Mouse (Mus musculus) hindbrain, embryonic 13.5 days (tissue): ENCODE results near the gene Hoxa6. TPM values are rescaled to one million over a fixed set of nuclear protein-coding genes. Genes with fewer than 3 reads are reported as not detected.

Experiments used
- ATAC-seq: fragments of 200-750 bp; cut with Nextera tagmentation; 2 replicates; pipeline ENCODE4 v1.8.0; 2017; ENCODE audit warnings: moderate TSS enrichment; ENCODE audit not compliant: low FRiP score
- H3K27ac ChIP-seq: fragments of 300-500 bp; sonication (generic); 2 replicates; pipeline ENCODE4 v1.5.1; 2015; ENCODE audit warnings: inconsistent platforms, mild to moderate bottlenecking, moderate library complexity
- H3K27me3 ChIP-seq: fragments of 300-500 bp; sonication (generic); 2 replicates; pipeline ENCODE4 v1.6.1; 2015; ENCODE audit warnings: mild to moderate bottlenecking, inconsistent platforms
- H3K36me3 ChIP-seq: fragments of 300-500 bp; sonication (generic); 2 replicates; pipeline ENCODE4 v1.6.1; 2015; ENCODE audit warnings: mild to moderate bottlenecking, inconsistent platforms
- H3K4me1 ChIP-seq: fragments of 300-500 bp; sonication (generic); replicated peaks from 2 replicates; pipeline ENCODE4 v1.6.1; 2015; ENCODE audit warnings: inconsistent platforms
- H3K4me2 ChIP-seq: fragments of 300-500 bp; sonication (generic); 2 replicates; pipeline ENCODE4 v1.6.1; 2015; ENCODE audit warnings: inconsistent platforms, mild to moderate bottlenecking, moderate library complexity
- H3K4me3 ChIP-seq: fragments of 300-500 bp; sonication (generic); 2 replicates; pipeline ENCODE4 v1.5.1; 2015; ENCODE audit warnings: mild to moderate bottlenecking, inconsistent platforms
- H3K9ac ChIP-seq: fragments of 300-500 bp; sonication (generic); 2 replicates; pipeline ENCODE4 v1.6.1; 2015; ENCODE audit warnings: mild to moderate bottlenecking, inconsistent platforms
- H3K9me3 ChIP-seq: fragments of 300-500 bp; sonication (generic); 2 replicates; pipeline ENCODE4 v1.6.1; 2016; ENCODE audit warnings: inconsistent platforms
- WGBS: fragments of 180-500 bp; shearing (Covaris S2); methylation state at CpG from one replicate; pipeline ENCODE4 v1.1.7; 2015; 5-methylcytosine and 5-hydroxymethylcytosine counted together
- polyA plus RNA-seq: library from polyadenylated mRNA; unstranded; fragments of >200 nt; fragmentation: Nextera tagmentation; extraction: Ambion mirVana; gene quantifications from 2 replicates; pipeline ENCODE4 v1.2.1, GENCODE M21; 2015

Hoxa6 gene
- polyA plus RNA-seq, 1 experiment from 2014 or later = 28.0 TPM

- H3K27me3 ChIP-seq = peaks cover 98% of the 10 kb centered on the region
- H3K4me3 ChIP-seq = no peak overlapping the region
- WGBS = 4% methylated on average over 7 of the region's 7 CpGs
- H3K4me1 ChIP-seq = 0 out of 2 replicates have a peak, but pooled peaks cover 5% of the 10 kb centered on the region
- no peak overlapping the region for H3K27ac ChIP-seq
- H3K36me3 ChIP-seq = no peaks in the 10 kb centered on the region
- H3K9ac ChIP-seq = no peak overlapping the region
- no peak for ATAC-seq
- no peaks in the 10 kb centered on the region for H3K9me3 ChIP-seq
- H3K4me2 ChIP-seq = no peak overlapping the region
Observed at GRCm38 (mm10) chr6:52238155-52238545, 29.6 kb upstream of the Hoxa6 start.

GRCm38 (mm10) chr6:52237346-52238154 lies 29.0 kb upstream of the Hoxa6 start:
- WGBS = 11% methylated on average over 10 of the region's 10 CpGs
- Histone ChIP-seq H3K27ac (no peak overlapping the region), H3K9ac (no peak overlapping the region)

GRCm38 (mm10) chr6:52236806-52237205 lies 28.3 kb upstream of the Hoxa6 start:
- no peaks in the 10 kb centered on the region for H3K36me3 ChIP-seq
- no peaks in the 10 kb centered on the region for H3K9me3 ChIP-seq
- H3K4me2 ChIP-seq = no peak overlapping the region
- H3K27me3 ChIP-seq = peaks cover 98% of the 10 kb centered on the region
- 0 out of 2 replicates have a peak, but pooled peaks cover 5% of the 10 kb centered on the region for H3K4me1 ChIP-seq
- WGBS = 9% methylated on average over 3 of the region's 3 CpGs
- no peak overlapping the region for H3K4me3 ChIP-seq
- no peak overlapping the region for H3K9ac ChIP-seq
- no peak for ATAC-seq
- H3K27ac ChIP-seq = no peak overlapping the region

More at GRCm38 (mm10) chr6:52237346-52238154, 29.0 kb upstream of the Hoxa6 start:
- peaks cover 98% of the 10 kb centered on the region for H3K27me3 ChIP-seq
- no peak overlapping the region for H3K4me2 ChIP-seq
- no peaks in the 10 kb centered on the region for H3K36me3 ChIP-seq
- 0 out of 2 replicates have a peak, but pooled peaks cover 5% of the 10 kb centered on the region for H3K4me1 ChIP-seq
- ATAC-seq = no peak
- no peaks in the 10 kb centered on the region for H3K9me3 ChIP-seq
- no peak overlapping the region for H3K4me3 ChIP-seq

GRCm38 (mm10) chr6:52235866-52236265 lies 27.3 kb upstream of the Hoxa6 start:
- Histone ChIP-seq H3K36me3 (no peaks in the 10 kb centered on the region), H3K4me3 (no peak overlapping the region), H3K27me3 (peaks cover 94% of the 10 kb centered on the region), H3K27ac (no peak overlapping the region), H3K9me3 (no peaks in the 10 kb centered on the region), H3K4me2 (no peak overlapping the region), H3K9ac (no peak overlapping the region), H3K4me1 (0 out of 2 replicates have a peak, but pooled peaks cover 5% of the 10 kb centered on the region)
- no peak for ATAC-seq
- 20% methylated on average over 6 of the region's 6 CpGs for WGBS

GRCm38 (mm10) chr6:52235267-52235666 lies 26.7 kb upstream of the Hoxa6 start:
- WGBS = 25% methylated on average over 9 of the region's 9 CpGs
- Histone ChIP-seq H3K4me3 (no peak overlapping the region), H3K9me3 (no peaks in the 10 kb centered on the region), H3K27me3 (peaks cover 94% of the 10 kb centered on the region), H3K4me1 (0 out of 2 replicates have a peak, but pooled peaks cover 2% of the 10 kb centered on the region), H3K4me2 (no peak overlapping the region), H3K27ac (no peak overlapping the region), H3K36me3 (no peaks in the 10 kb centered on the region), H3K9ac (no peak overlapping the region)
- ATAC-seq = no peak

GRCm38 (mm10) chr6:52234428-52235140 lies 26.1 kb upstream of the Hoxa6 start:
- Histone ChIP-seq H3K9ac (no peak overlapping the region), H3K27ac (no peak overlapping the region), H3K4me2 (no peak overlapping the region), H3K9me3 (no peaks in the 10 kb centered on the region), H3K4me3 (no peak overlapping the region), H3K27me3 (peaks cover 94% of the 10 kb centered on the region), H3K4me1 (no peaks in the 10 kb centered on the region), H3K36me3 (no peaks in the 10 kb centered on the region)
- WGBS = 2% methylated on average over 58 of the region's 68 CpGs
- no peak for ATAC-seq

- H3K36me3 ChIP-seq = no peaks in the 10 kb centered on the region
- no peak overlapping the region for H3K27ac ChIP-seq
- no peaks in the 10 kb centered on the region for H3K9me3 ChIP-seq
- ATAC-seq = no peak
- H3K27me3 ChIP-seq = peaks cover 96% of the 10 kb centered on the region
- H3K4me2 ChIP-seq = no peak overlapping the region
- H3K4me3 ChIP-seq = no peak overlapping the region
- H3K9ac ChIP-seq = no peak overlapping the region
- no peaks in the 10 kb centered on the region for H3K4me1 ChIP-seq
- WGBS = under 1% methylated on average over 59 of the region's 70 CpGs
Observed at GRCm38 (mm10) chr6:52233546-52234427, 25.3 kb upstream of the Hoxa6 start.

GRCm38 (mm10) chr6:52232984-52233545 lies 24.5 kb upstream of the Hoxa6 start:
- WGBS = 1% methylated on average over 23 of the region's 23 CpGs
- no peak overlapping the region for H3K9ac ChIP-seq

GRCm38 (mm10) chr6:52232568-52232965 lies 24.0 kb upstream of the Hoxa6 start:
- peaks cover 94% of the 10 kb centered on the region for H3K27me3 ChIP-seq
- no peak for ATAC-seq
- H3K4me2 ChIP-seq = no peak overlapping the region
- no peak overlapping the region for H3K9ac ChIP-seq
- H3K27ac ChIP-seq = no peak overlapping the region
- no peaks in the 10 kb centered on the region for H3K9me3 ChIP-seq
- under 1% methylated on average over 18 of the region's 18 CpGs for WGBS
- no peaks in the 10 kb centered on the region for H3K4me1 ChIP-seq
- no peak overlapping the region for H3K4me3 ChIP-seq
- no peaks in the 10 kb centered on the region for H3K36me3 ChIP-seq

More at GRCm38 (mm10) chr6:52232984-52233545, 24.5 kb upstream of the Hoxa6 start:
- no peak for ATAC-seq
- H3K27me3 ChIP-seq = peaks cover 94% of the 10 kb centered on the region
- H3K4me1 ChIP-seq = no peaks in the 10 kb centered on the region
- no peaks in the 10 kb centered on the region for H3K36me3 ChIP-seq
- no peak overlapping the region for H3K27ac ChIP-seq
- H3K4me2 ChIP-seq = no peak overlapping the region
- H3K4me3 ChIP-seq = no peak overlapping the region
- no peaks in the 10 kb centered on the region for H3K9me3 ChIP-seq

- Histone ChIP-seq H3K27ac (no peak overlapping the region), H3K4me2 (no peak overlapping the region), H3K9me3 (no peaks in the 10 kb centered on the region), H3K36me3 (no peaks in the 10 kb centered on the region), H3K4me1 (no peaks in the 10 kb centered on the region), H3K9ac (no peak overlapping the region), H3K4me3 (no peak overlapping the region), H3K27me3 (peaks cover 94% of the 10 kb centered on the region)
- ATAC-seq = no peak
- under 1% methylated on average over 18 of the region's 18 CpGs for WGBS
Observed at GRCm38 (mm10) chr6:52231885-52232567, 23.5 kb upstream of the Hoxa6 start.

- no peak within 1 kb of the TSS for H3K4me2 ChIP-seq
- no peak within 1 kb of the TSS for H3K4me3 ChIP-seq
- H3K36me3 ChIP-seq = no peaks in the 10 kb centered on the region
- no peak for ATAC-seq
- H3K4me1 ChIP-seq = no peaks in the 10 kb centered on the region
- peaks cover 94% of the 10 kb centered on the region for H3K27me3 ChIP-seq
- WGBS = 1% methylated on average over 23 of the region's 36 CpGs
- H3K9me3 ChIP-seq = no peaks in the 10 kb centered on the region
- no peak within 1 kb of the TSS for H3K9ac ChIP-seq
- no peak within 1 kb of the TSS for H3K27ac ChIP-seq
Observed at GRCm38 (mm10) chr6:52230516-52231165, 22.1 kb upstream of the Hoxa6 start, which contains the start of gene Hoxa9. Gene Hoxa9 (minus strand): TSS chr6:52231089.
